Mouse (Mus musculus) G1E-ER4 (cell line): ENCODE data around the gene Dnah11. TPM values are rescaled to one million over a fixed set of nuclear protein-coding genes. Genes with fewer than 3 reads are reported as not detected.

ENCODE experiments used
- GATA1 ChIP-seq: IDR thresholded peaks from one replicate; pipeline ENCODE4 v1.8.0; 2012; ENCODE audit warnings: low read length, inconsistent platforms
- polyA plus RNA-seq: library from polyadenylated mRNA; stranded (reverse); fragments of >175 nt; gene quantifications from 2 replicates; pipeline ENCODE4 v1.2.3, GENCODE M21; 2012

Dnah11 gene
- polyA plus RNA-seq, 1 experiment = not detected

DNA sequence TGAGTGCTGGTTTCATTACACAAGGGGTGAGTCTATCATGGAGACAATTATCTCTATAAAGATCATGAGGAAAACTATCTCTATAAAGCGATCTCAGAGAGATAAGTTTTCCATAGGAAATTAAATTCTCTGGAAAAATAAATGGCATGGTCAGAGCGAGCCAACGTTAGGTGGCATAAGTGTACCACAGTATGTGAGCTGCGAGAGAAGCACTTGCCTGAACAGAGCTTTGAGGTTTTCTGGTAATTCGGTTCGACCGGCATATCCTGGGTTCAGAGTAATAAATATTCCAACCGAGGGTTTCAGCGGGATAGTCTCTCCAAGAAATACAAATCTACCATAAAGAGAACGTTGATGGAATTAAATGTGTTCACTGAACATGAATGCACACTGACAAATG lies 142.0 kb downstream of the Dnah11 start:
- no peak for TF ChIP-seq GATA1

DNA sequence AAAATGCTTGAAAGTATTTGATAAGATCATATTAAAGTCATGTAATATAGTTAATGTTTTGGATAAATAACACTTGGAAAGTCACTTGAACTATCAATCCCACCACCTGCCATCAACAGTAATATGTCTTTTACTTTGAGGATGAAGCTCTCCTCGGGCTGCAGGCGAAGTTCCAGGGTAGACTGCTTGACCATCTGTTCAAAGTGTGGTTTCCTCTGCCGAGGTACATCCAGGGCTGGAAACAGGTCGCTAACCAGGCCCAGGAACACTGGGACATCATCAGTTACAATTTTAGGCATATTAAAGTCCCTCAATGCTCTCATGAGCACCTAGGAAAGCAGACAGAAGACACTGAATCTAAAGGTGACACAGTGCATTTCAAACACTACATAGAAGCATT lies 153.5 kb downstream of the Dnah11 start:
- no peak for TF ChIP-seq GATA1

DNA sequence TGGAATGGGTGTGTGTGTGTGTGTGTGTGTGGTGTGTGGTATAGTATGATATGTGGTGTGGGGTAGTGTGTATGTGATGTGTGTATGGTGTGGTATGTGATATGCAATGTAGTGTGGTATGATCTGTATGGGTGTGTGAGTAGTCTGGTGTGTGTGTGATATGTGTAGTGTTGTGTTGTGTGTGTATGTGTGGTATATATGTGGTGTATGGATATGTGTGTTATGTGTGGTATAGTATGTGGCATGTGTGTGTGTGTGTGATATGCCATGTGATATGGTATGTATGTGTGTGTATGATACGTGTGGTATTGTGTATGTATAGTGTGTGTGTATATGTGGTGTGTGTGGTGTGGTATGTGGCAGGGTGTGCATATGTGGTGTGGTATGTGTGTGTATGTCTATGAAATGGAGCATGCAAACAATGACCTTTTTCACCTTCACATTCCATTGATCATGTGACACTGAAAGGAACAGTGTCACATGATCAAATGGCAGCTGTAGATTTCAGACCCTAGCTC lies 155.7 kb downstream of the Dnah11 start:
- TF ChIP-seq GATA1 = no peak

DNA sequence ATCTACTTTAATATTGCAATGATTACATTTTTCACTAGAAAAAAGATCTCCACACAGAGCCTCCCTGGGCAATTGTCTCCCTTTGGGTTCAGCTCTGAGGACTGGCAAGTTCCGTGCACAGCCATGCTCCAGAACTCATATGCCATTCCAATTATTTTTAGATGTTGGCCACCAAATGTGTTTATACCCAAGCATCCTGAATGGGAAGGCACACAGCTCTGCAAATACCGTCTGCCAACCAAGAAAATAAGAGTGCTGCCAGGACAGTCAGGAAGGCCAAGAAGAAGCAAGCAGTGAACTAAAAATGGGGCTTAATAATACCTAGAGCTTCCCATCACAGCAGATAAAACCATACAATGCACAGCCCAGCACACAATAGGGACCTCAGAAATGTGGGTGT lies 156.6 kb downstream of the Dnah11 start:
- TF ChIP-seq GATA1 = no peak

DNA sequence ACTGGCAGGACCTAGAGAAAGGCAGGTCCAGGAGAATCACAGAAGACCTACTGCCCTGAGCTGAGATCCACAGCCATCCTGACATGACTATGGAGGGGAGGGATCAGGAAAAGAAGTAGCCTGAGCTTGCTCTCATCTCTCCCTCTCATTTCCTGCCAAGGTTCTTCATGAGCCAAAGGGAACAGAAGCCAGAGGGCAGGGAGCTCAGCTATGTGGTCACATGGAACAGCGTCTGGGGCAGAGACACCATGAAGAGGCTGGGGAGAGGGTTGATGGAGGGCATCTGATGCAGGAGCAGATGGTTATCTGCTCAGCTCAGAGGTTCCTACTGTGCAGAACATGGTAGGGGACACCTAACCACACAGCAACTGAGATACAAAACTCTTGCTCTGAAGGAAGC lies 163.9 kb downstream of the Dnah11 start:
- TF ChIP-seq GATA1 = no peak

DNA sequence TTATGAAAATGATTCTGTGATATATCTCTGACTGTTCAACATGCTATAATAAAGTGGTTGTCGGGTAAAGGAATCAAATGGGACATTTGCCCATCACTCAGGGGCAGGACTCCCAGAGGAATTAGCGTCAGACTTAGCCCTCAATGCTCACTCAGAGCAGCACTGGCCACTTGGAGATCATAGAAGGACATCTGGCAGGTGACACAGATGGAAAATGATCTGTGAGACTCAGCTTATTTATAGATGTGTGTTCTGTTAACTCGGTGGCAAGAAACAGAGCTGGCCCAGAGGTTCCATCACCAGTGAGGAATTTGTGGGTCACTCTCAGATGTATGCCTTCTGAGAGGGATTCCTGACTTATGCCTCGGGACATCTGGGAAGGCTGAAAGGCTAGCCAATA lies 173.1 kb downstream of the Dnah11 start:
- TF ChIP-seq GATA1 = no peak

DNA sequence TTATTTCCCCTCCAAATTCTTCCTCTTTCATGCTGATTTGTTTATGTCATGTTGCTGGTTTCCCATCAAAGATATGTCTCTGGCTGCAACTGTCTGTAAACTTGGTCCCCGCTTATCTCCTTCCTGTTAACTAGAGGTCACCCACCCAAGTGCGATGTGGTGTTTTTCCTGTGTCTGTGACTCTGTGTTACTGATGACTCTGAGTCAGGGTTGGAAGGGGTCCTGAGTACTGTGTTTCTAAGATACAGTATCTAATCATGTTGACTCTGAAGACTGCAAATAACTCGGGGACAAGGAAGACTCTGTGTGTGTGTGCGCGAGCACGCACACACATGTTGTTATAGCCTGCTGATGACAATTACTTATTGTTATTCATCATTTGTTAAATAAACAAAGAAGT lies 179.9 kb downstream of the Dnah11 start:
- TF ChIP-seq GATA1 = no peak

DNA sequence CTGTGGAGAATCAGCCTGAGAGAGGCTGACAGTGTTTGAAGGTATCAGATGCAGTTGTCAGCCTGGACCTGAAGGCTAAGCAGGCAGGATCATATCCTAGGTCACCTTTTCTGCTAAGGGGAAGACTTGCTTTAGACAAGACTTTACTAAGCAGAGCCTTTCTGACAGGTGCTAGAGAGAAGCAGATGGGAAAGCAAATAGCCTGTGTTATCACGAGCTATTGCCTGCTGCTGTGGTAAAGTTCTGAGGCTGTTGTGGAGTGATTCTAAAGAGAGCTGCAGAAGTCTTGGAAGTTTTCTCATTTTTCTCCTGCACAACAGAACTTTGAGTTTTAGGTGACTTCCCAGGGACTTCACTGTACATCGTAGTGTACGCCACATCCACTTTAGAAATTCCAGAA lies 185.0 kb downstream of the Dnah11 start:
- TF ChIP-seq GATA1 = no peak

DNA sequence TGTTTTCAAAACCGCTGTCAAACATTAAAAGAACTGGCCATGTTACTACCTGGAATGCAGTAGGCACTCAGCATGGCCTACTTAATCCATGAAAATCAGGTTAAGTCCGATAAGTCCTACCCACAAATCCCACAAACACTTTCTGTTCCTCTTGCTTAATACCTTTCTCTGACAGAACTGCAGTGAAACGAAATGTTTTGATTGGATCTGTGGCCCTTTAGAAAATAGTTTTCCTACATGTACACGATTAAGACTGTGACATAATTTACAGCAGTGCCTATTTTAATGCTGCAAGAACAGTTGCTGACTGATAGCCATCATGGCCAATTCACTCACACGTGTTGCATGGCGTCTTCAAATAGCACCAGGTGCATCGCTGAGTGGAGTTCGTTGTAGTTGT lies 186.9 kb downstream of the Dnah11 start:
- no peak for TF ChIP-seq GATA1

DNA sequence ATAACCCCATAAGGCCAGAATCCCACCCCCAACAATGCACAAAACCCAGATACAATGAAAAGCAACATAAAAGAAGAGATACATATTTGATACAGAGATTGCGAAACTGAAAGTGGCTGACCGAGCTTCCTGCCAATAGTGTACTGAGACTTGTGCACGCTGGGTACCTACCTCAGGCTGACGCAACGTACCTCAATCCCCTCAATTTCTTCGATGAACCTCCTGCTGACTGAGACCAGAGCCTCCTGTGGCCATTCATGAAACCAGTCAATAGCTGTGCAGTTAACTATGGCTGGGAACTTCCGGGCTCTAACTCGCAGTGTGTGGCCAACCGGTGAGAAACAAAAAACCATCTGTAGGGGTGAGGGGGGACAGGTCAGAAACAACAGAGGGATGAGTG lies 203.9 kb downstream of the Dnah11 start:
- TF ChIP-seq GATA1 = no peak

DNA sequence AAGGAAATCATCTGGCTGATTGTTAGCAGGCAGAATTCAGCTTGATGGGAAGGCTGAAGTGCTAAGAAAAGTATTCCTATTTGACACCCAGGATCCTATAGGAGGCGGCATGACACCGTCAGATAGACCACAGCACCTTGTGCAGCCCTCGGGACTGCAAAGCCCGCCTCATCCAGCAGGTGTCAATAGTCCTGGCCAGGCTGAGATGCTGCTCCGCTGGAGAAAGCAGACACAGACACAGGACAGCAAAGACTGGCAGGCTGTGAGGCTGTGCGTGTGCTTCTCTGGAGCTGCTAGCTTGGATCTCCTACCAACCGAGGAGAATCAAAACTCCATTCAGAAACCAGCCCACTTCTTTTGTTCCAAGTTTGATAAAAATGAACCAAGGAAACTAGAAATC lies 205.3 kb downstream of the Dnah11 start:
- TF ChIP-seq GATA1 = no peak

DNA sequence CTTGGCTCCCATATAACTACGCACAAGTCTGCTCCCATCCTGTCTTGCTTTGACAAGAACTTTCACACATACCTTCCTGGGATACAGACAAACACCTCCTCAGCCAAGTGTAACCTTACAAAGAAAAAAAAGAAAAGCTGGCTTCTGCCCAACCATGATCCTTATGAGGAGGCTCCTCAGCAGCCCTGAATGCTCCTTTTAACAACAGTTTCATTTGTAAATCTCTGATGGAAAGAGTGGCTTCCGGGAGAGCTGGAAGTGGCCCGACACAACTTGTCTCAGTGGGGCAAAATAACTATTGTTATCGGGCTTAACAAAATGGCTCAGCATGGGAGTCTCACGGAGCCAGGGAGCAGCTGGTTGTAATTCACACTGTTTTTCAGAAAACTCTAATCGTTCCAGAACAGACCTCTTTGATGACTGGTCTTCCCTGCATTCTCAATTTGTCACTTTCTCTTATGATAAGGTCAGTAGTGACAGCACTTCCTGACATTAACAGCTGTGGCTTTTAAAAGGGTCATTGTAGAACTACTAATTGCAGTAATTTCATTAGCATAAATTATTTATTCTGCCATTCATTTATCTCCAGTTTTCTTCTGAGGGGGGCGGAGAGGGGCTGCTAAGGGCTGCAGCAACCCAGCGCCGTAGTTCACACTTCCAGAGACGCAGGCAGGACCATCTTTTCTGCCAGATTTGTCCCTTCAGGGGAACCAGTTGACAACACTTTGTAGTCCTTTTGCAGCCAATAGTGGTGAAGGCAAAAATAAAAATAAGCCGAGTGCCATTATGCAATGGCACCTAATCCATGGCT lies 209.6 kb downstream of the Dnah11 start:
- no peak for TF ChIP-seq GATA1

DNA sequence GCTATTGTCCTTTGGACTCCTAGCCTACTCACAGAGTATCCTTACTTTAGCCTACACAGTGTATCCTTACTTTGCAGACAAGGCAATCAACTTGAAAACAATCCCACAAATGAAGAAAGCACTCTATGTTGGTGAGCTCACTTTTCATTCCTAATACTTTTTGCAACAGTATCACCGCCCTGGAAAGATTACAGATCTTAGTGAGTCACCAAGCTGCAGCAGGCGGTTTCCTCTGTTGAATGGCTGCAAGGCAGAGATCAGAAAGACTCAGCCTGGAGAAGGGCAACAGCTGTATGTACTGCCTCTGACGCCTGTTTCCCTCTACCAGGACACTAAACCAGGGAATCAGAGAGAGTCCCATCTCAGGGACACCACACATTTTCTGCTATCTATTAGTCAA lies 218.5 kb downstream of the Dnah11 start:
- TF ChIP-seq GATA1 = no peak

DNA sequence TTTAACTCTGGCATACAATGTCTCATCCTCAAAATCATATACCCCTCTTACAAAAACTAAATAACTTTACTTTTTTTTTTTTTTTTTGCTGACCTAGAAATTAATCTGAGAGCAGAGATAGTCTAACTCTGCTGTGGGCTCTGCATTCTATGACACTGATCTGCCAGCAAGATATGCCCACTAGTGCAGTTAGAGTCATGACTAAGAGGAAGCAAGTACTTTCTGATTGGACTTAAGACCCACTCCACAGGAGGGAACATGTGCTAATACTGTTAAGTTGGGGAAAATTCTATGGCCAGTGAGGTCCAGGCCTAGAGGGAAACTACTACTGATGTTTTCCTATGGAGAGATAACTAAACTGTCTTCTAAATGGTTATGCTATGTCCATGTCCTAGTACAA lies 225.1 kb downstream of the Dnah11 start:
- TF ChIP-seq GATA1 = no peak

DNA sequence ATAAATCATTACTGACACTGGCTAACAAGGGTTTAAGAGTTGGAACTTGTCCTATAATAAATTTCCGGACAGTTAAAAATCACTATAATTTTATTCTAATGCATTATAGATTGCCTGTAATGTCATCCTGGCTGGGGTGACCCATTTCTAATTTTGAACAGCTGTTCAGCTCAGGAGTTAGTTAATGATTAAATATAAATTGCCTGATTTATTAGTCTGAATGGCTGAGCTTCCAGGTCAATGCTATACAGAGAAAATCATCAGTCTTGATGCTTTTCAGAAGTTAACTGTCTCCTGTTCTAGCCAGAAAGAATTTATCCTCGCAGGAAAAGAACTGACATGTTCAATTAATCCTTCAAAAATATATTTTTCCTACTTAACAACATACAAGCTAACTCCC lies 236.1 kb downstream of the Dnah11 start:
- no peak for TF ChIP-seq GATA1

DNA sequence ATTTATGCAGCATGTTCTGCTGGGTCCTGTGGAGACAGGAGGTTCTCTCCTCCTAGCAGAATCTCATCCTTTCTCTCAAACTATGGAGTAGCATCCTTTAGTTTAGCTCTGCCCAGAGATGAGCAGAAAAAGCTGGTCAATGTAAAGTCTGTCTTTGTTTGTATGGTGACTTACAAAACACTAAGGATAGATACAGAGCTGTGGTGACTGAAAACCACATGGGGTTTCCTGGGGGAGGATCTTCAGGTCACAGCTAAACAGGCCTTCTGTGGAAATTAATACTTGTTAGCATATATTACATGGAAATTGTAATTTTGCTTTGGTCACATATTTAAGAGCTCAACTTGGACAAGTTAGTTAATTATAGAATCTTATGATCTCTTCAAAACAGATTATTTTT lies 239.6 kb downstream of the Dnah11 start:
- no peak for TF ChIP-seq GATA1
